Mouse (Mus musculus) spleen, adult 2 months (tissue): ENCODE measurements around the gene Rgs10.

Source experiments
- CTCF ChIP-seq: fragments of 200-500 bp; IDR thresholded peaks from 2 replicates; pipeline ENCODE4 v1.5.1; 2011; ENCODE audit warnings: mild to moderate bottlenecking, inconsistent platforms; ENCODE audit not compliant: insufficient read depth, insufficient read length, insufficient replicate concordance; ENCODE audit errors: extremely low read depth
- POLR2A ChIP-seq: fragments of 200-500 bp; IDR thresholded peaks from 2 replicates; pipeline ENCODE4 v1.6.1; 2011; ENCODE audit warnings: low read depth, low read length, inconsistent platforms

DNA sequence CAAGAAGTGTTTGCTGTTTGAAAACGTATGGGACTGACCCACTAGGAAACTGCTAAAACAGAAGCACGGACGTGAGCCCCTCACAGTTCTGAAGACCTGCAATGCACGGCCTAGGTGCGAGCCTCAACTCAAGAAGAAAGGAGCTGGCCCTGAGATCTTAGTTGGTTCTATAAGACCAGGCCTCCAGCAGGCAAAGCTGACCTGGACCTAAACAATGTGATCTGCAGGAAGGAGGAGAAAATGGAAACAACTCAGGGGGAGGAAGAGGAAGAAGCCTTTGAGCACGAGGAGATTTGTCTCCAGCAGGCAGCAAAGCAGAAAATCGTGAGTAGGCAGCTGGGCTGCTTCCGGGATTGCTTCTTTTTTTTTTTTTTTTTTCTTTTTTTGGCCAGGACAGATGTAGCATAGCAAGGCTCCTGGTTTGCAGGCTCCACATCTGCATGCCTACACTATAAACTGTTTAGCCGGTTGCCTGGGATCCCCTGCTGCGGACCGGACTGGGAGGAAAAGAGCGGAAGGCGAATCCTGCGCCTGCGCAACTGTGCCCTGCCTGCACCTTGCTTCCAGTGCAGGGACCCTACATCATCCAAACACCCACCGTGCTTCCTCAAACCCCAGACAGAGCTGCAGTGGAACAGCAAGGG lies 39.3 kb downstream of the Rgs10 start:
- no peak for TF ChIP-seq CTCF
- TF ChIP-seq POLR2A: no peak
